Mouse (Mus musculus) embryonic stem cell, embryonic (primary cell): ENCODE measurements around the gene Dnm3.

Experiments
- CTCF ChIA-PET, 4 experiments: fragments of 300-600 bp in 2 of 4; fragments of 350-600 bp in 2 of 4; sonication (Branson Sonifier 250); formaldehyde crosslinking; loops; one replicate each; lab custom pipeline; 2022; ENCODE audit warnings: inconsistent platforms in 2 of 4; lab: Charles Lee
- POLR2A ChIA-PET, 4 experiments: fragments of 300-600 bp in 2 of 4; fragments of 350-600 bp in 2 of 4; sonication (Branson Sonifier 250); formaldehyde crosslinking; loops; one replicate each; lab custom pipeline; 2022; ENCODE audit warnings: antibody characterized with exemption in 4 of 4, inconsistent platforms in 1 of 4; lab: Charles Lee

Dnm3 gene

GRCm38 (mm10) chr1:162353831-162354230 lies 124.0 kb downstream of the Dnm3 start:
- CTCF ChIA-PET = no interaction called here

GRCm38 (mm10) chr1:162349306-162349705 lies 128.5 kb downstream of the Dnm3 start:
- CTCF ChIA-PET = no interaction called here
- POLR2A ChIA-PET = interaction anchor here in 2 of 4 experiments (0.6 to 0.7 kb wide), 2 partner anchors 320 to 387 kb away, joined by 3 to 11 read pairs; no protein-coding TSS in a partner anchor

More at GRCm38 (mm10) chr1:162353831-162354230, 124.0 kb downstream of the Dnm3 start:
- POLR2A ChIA-PET = no interaction called here

- CTCF ChIA-PET = no interaction called here
- POLR2A ChIA-PET = no interaction called here
Measured at GRCm38 (mm10) chr1:162346456-162347011, 131.3 kb downstream of the Dnm3 start.

GRCm38 (mm10) chr1:162337170-162337569 lies 140.7 kb downstream of the Dnm3 start:
- ChIA-PET POLR2A (no interaction called here), CTCF (interaction anchor here in 3 of 4 experiments (1.0 to 1.5 kb wide), 6 partner anchors 24 to 361 kb away, joined by 3 to 7 read pairs (median 4); no protein-coding TSS in a partner anchor)

GRCm38 (mm10) chr1:162336640-162337039 lies 141.2 kb downstream of the Dnm3 start:
- CTCF ChIA-PET = interaction anchor here (0.6 to 1.5 kb wide), 12 partner anchors 9 to 360 kb away, joined by 3 to 7 read pairs (median 4); partner anchors contain the start of gene Mettl13 (in 1 of the 4)
- POLR2A ChIA-PET = interaction anchor here in 1 of 4 experiments (0.6 kb wide), 1 partner anchor 349 kb away, joined by 4 read pairs; no protein-coding TSS in a partner anchor

- CTCF ChIA-PET = interaction anchor here (0.6 to 1.5 kb wide), 12 partner anchors 9 to 360 kb away, joined by 3 to 7 read pairs (median 4); partner anchors contain the start of gene Mettl13 (in 1 of the 4)
- POLR2A ChIA-PET = interaction anchor here in 1 of 4 experiments (0.6 kb wide), 1 partner anchor 349 kb away, joined by 4 read pairs; no protein-coding TSS in a partner anchor
Measured at GRCm38 (mm10) chr1:162336224-162336623, 141.6 kb downstream of the Dnm3 start.

- ChIA-PET CTCF (no interaction called here), POLR2A (no interaction called here)
Measured at GRCm38 (mm10) chr1:162328673-162329072, 149.2 kb downstream of the Dnm3 start.

- ChIA-PET POLR2A (no interaction called here), CTCF (interaction anchor here in 1 of 4 experiments (1.6 kb wide), 1 partner anchor 9 kb away, joined by 4 read pairs; no protein-coding TSS in a partner anchor)
Measured at GRCm38 (mm10) chr1:162327631-162328030, 150.2 kb downstream of the Dnm3 start.

GRCm38 (mm10) chr1:162324412-162324811 lies 153.4 kb downstream of the Dnm3 start:
- ChIA-PET POLR2A (no interaction called here), CTCF (interaction anchor here in 2 of 4 experiments (0.6 to 1.3 kb wide), 3 partner anchors 11 to 981 kb away, joined by 3 to 4 read pairs (median 3); no protein-coding TSS in a partner anchor)

- CTCF ChIA-PET = no interaction called here
Measured at GRCm38 (mm10) chr1:162323142-162323541, 154.7 kb downstream of the Dnm3 start.

GRCm38 (mm10) chr1:162313451-162314276 lies 164.2 kb downstream of the Dnm3 start:
- CTCF ChIA-PET = interaction anchor here (0.5 to 4.0 kb wide), 27 partner anchors 9 to 567 kb away, joined by 3 to 40 read pairs (median 3); no protein-coding TSS in a partner anchor
- POLR2A ChIA-PET = interaction anchor here in 2 of 4 experiments (0.8 to 1.0 kb wide), 2 partner anchors 193 to 314 kb away, joined by 3 to 4 read pairs; no protein-coding TSS in a partner anchor

More at GRCm38 (mm10) chr1:162323142-162323541, 154.7 kb downstream of the Dnm3 start:
- POLR2A ChIA-PET = no interaction called here

GRCm38 (mm10) chr1:162312621-162313020 lies 165.2 kb downstream of the Dnm3 start:
- ChIA-PET CTCF (interaction anchor here in 2 of 4 experiments (0.8 to 4.0 kb wide), 4 partner anchors 22 to 566 kb away, joined by 3 to 40 read pairs (median 18); no protein-coding TSS in a partner anchor), POLR2A (no interaction called here)

- POLR2A ChIA-PET = no interaction called here
- CTCF ChIA-PET = interaction anchor here in 1 of 4 experiments (4.0 kb wide), 1 partner anchor 312 kb away, joined by 40 read pairs; no protein-coding TSS in a partner anchor
Measured at GRCm38 (mm10) chr1:162312152-162312551, 165.7 kb downstream of the Dnm3 start.

- ChIA-PET POLR2A (no interaction called here), CTCF (no interaction called here)
Measured at GRCm38 (mm10) chr1:162305247-162305646, 172.6 kb downstream of the Dnm3 start.

GRCm38 (mm10) chr1:162302480-162302879 lies 175.4 kb downstream of the Dnm3 start:
- ChIA-PET CTCF (interaction anchor here in 2 of 4 experiments (0.6 kb wide), 2 partner anchors 11 to 323 kb away, joined by 4 to 15 read pairs; no protein-coding TSS in a partner anchor), POLR2A (no interaction called here)

- POLR2A ChIA-PET = no interaction called here
- CTCF ChIA-PET = interaction anchor here in 1 of 4 experiments (1.3 kb wide), 1 partner anchor 13 kb away, joined by 3 read pairs; no protein-coding TSS in a partner anchor
Measured at GRCm38 (mm10) chr1:162299558-162300319, 178.1 kb downstream of the Dnm3 start.

- ChIA-PET POLR2A (interaction anchor here in 1 of 4 experiments (0.7 kb wide), 1 partner anchor 19 kb away, joined by 4 read pairs; no protein-coding TSS in a partner anchor), CTCF (no interaction called here)
Measured at GRCm38 (mm10) chr1:162298527-162298926, 179.3 kb downstream of the Dnm3 start.

GRCm38 (mm10) chr1:162295443-162295842 lies 182.4 kb downstream of the Dnm3 start:
- POLR2A ChIA-PET = no interaction called here

More at GRCm38 (mm10) chr1:162295443-162295842, 182.4 kb downstream of the Dnm3 start:
- CTCF ChIA-PET = no interaction called here
